In the genomic region with DNA sequence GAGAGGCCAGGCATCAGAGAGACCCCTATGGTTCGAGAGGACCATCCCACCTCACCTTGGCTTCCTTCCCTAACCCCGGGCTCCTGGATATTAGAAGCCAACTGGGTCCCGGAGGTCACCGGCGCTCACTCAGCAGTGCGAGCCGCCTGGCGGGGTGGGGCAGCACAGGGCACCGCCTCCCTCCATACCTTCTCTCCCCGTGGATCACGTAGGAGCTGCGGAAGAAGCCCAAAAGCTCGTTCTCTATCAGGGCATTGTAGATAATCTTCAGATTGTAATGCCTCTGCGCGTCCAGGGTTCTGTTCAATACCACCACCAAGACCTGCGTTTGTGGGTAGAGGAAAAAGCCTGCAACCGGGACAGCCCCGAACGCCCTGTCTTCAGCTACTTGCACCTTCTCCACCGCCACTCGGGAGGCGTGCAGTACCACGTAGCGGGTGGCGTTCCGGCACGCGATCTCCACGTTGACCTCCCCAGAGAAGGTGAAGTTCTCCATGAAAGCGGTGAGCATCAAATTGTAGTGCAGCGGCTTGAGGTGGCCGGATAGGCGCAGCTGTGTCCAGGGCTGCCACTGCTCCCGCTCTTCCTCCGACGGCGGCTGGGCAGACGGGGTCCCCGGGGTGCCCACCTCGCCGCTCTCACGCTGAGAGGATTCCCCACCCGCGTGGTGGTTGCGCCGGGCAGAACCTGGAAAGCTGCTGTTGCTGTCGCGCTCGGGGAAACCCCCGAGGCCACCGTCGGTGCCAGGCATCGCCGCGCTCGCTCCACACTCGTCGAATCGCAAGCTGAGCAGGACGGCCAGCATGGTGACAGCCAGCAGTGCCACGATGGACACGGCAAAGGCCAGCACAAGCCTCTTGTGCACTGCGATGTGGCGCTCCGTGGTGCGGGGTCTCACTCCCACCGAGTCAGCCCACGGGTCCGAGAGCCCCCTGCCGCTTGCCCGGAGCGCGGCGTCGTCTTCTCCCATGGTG, we compare ENCODE assay signal across 7 mouse cellular contexts. TPM values are rescaled to one million over a fixed set of nuclear protein-coding genes. Genes with fewer than 3 reads are reported as not detected.
DNase-seq lines count a peak whose midpoint lies in the region; ATAC-seq and TF ChIP-seq lines count a peak whose summit lies in the region.

No protein-coding gene starts in this region.

- no peak for ATAC-seq in heart, embryonic 16.5 days (replicated peaks; ENCODE audit: extremely low read depth, insufficient read depth, low FRiP score)

- H3K79me2 ChIP-seq in liver, adult 2 months (ENCODE audit: control insufficient read depth, insufficient read depth, low read length), result no peaks in the 10 kb centered on the region

- peak; percentile 56 for DNase-seq in liver, adult 2 months (ENCODE audit: extremely low read depth, low read depth, low spot score)
- no peak for DNase-seq in liver
- DNase-seq in cerebellum, postnatal 25 days, result peak; percentile 76 to 80
- peak; percentile 46 for DNase-seq in midbrain, embryonic 10.5 days (ENCODE audit: low spot score)
- no peak for DNase-seq in urinary bladder, postnatal 25 days (ENCODE audit: low spot score)
- no peak for DNase-seq in layer of hippocampus, postnatal 14 days (ENCODE audit: low spot score in 2 of 2)

- H3K9ac ChIP-seq in liver, adult 2 months (ENCODE audit: low read depth, low read length), result no peak overlapping the region; the same call in 1 of the 2 replicates
- no peak overlapping the region for H3K9ac ChIP-seq in heart, embryonic 16.5 days (ENCODE audit: low read length)

- H3K4me2 ChIP-seq in heart, embryonic 16.5 days (ENCODE audit: low read depth, low read length), result peak overlapping the region; percentile 92

- no peak for TF ChIP-seq CTCF in liver, adult 2 months (IDR thresholded peaks at IDR 0.05; ENCODE audit: low read depth, low read length)

- H3K27ac ChIP-seq in liver, adult 2 months (replicated peaks; ENCODE audit: insufficient read depth, low read depth, low read length), result no peak overlapping the region
- H3K27ac ChIP-seq in heart, embryonic 16.5 days (ENCODE audit: low read length), result no peak overlapping the region
- H3K27ac ChIP-seq in midbrain, embryonic 10.5 days (replicated peaks), result no peak overlapping the region; the same call in 1 of the 2 replicates

- H3K4me1 ChIP-seq in liver, adult 2 months (ENCODE audit: control insufficient read depth, insufficient read depth, low read length), result no peaks in the 10 kb centered on the region; the same call in 1 of the 2 replicates
- H3K4me1 ChIP-seq in heart, embryonic 16.5 days (ENCODE audit: control insufficient read depth, insufficient read depth, low read length), result peaks cover 8% of the 10 kb centered on the region
- peaks cover 28% of the 10 kb centered on the region for H3K4me1 ChIP-seq in midbrain, embryonic 10.5 days

- no peaks in the 10 kb centered on the region for H3K9me3 ChIP-seq in heart, embryonic 16.5 days (replicated peaks; ENCODE audit: control insufficient read depth, low read length)
- no peaks in the 10 kb centered on the region for H3K9me3 ChIP-seq in midbrain, embryonic 10.5 days (replicated peaks)

- H3K4me3 ChIP-seq in liver, adult 2 months (ENCODE audit: insufficient read depth, low read depth, low read length), result peak overlapping the region; percentile 29; the same call in 1 of the 2 replicates
- peak overlapping the region; percentile 58 for H3K4me3 ChIP-seq in heart, embryonic 16.5 days (ENCODE audit: low read length)
- H3K4me3 ChIP-seq in midbrain, embryonic 10.5 days, result peak overlapping the region; percentile 70

- H3K27me3 ChIP-seq in liver, adult 2 months (ENCODE audit: control insufficient read depth, insufficient read depth, low read length), result peaks cover 11% of the 10 kb centered on the region
- H3K27me3 ChIP-seq in heart, embryonic 16.5 days (ENCODE audit: control insufficient read depth, insufficient read depth, low read length), result peaks cover 47% of the 10 kb centered on the region
- peaks cover 69% of the 10 kb centered on the region for H3K27me3 ChIP-seq in midbrain, embryonic 10.5 days (ENCODE audit: low read depth, poor library complexity, severe bottlenecking)

- TF ChIP-seq POLR2A in liver, adult 2 months (IDR thresholded peaks at IDR 0.05; ENCODE audit: extremely low read depth, insufficient read depth, low read length), result no peak

- WGBS in liver, adult 2 months, result 11% methylated on average over 75 of the region's 75 CpGs
- WGBS in heart, embryonic 16.5 days, result 8% methylated on average over 74 of the region's 75 CpGs
- WGBS in midbrain, embryonic 10.5 days, result 8% methylated on average over 75 of the region's 75 CpGs

- H3K36me3 ChIP-seq in liver, adult 2 months (ENCODE audit: control insufficient read depth, insufficient read depth, low read length), result no peaks in the 10 kb centered on the region
- no peaks in the 10 kb centered on the region for H3K36me3 ChIP-seq in heart, embryonic 16.5 days (ENCODE audit: control insufficient read depth, insufficient read depth)
- H3K36me3 ChIP-seq in midbrain, embryonic 10.5 days, result no peaks in the 10 kb centered on the region

RNA-seq across cellular contexts. Expression of a gene that starts 1.5 kb away (rescaled TPM):
- total RNA-seq in liver, adult 2 months (2014; rRNA removed), result 0.09 TPM in 1 of 2 replicates, not detected in the other
- 0.05 and 1.8 TPM in 2 replicates for polyA plus RNA-seq in liver, adult 2 months (2012; rRNA removed)
- polyA plus RNA-seq in heart, embryonic 16.5 days (2015; fragmentation: Nextera tagmentation; extraction: Ambion mirVana), result 0.07 TPM in 1 of 2 replicates, not detected in the other
- 0.25 and 0.26 TPM in 2 replicates for polyA plus RNA-seq in midbrain, embryonic 10.5 days (2016; fragmentation: Nextera tagmentation; extraction: Ambion mirVana)
- 10 to 100 TPM; 40.0 to 45.5 TPM for total RNA-seq in layer of hippocampus, postnatal 14 days (2021)

Comparison
In these comparisons a context has a peak if more than half of its experiments do, and no peak if none do; other contexts are left out.
1. DNase-seq: peak in liver, adult 2 months (single experiment), cerebellum, postnatal 25 days (2 of 2) and midbrain, embryonic 10.5 days (single experiment); none in liver (single experiment), urinary bladder, postnatal 25 days (single experiment) and layer of hippocampus, postnatal 14 days (0 of 2).
2. Peak in every context shown above with its lines, with median percentiles within 50 percentile points of each other: H3K4me3 ChIP-seq.